Mouse (Mus musculus): Measurements from ENCODE around the gene Txnip.

DNA sequence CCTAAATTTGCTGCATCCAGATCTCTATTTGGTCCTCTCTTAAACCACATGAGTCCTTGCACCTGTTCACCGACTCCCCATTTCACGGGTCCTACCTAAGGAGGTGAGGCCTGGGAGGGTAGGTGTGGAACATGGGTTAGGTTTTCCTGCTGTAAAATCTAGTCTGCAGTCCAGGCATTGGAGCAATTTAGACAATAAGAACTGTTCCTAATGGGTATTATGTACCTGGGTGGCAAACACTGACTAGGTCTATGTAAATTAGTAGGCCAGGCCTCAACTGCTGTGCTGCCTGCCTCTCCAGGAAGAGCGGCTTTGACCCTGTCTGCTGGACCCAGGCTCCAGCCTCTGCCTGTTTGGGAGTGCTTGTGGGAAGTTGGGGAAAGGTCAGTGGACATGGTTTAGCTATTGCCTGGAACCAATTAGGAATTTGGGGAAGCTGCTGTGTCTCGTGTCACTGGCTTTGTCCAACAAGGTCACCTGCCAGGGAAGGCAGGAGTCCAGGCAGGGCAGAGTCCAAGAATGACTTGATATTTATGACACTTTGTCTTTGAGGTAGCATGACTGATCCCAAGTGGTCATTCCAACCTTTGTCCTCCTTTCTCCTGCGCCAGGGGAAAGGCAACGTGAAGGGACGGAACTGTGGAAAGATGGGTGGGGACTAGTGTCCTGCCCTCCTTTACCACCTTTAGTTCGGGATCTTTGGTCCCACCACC is 17.7 kb downstream of the Txnip start:
- TF ChIP-seq EP300 (IDR thresholded peaks at IDR 0.05) = no peak
- no peak for TF ChIP-seq CTCF (IDR thresholded peaks at IDR 0.05)
